Mouse (Mus musculus) olfactory bulb, adult 2 months (tissue): ENCODE data around the gene Hmg20b. TPM values are rescaled to one million over a fixed set of nuclear protein-coding genes. Genes with fewer than 3 reads are reported as not detected.

Experiments used
- H3K27ac ChIP-seq: fragments of 200-500 bp; 2 replicates; pipeline ENCODE4 v1.5.1; 2012; ENCODE audit warnings: low read depth, low read length; ENCODE audit not compliant: insufficient read depth
- H3K4me1 ChIP-seq: fragments of 200-500 bp; 2 replicates; pipeline ENCODE4 v1.6.1; 2012; ENCODE audit warnings: low read length; ENCODE audit not compliant: control insufficient read depth, insufficient read depth
- H3K4me3 ChIP-seq: fragments of 200-500 bp; 2 replicates; pipeline ENCODE4 v1.5.1; 2012; ENCODE audit warnings: mild to moderate bottlenecking, low read depth, low read length, moderate library complexity; ENCODE audit not compliant: insufficient read depth
- CTCF ChIP-seq: fragments of 200-500 bp; IDR thresholded peaks from 2 replicates; pipeline ENCODE4 v1.5.1; 2012; ENCODE audit warnings: low read depth, mild to moderate bottlenecking, low read length, moderate library complexity; ENCODE audit not compliant: insufficient read depth
- POLR2A ChIP-seq: fragments of 200-500 bp; IDR thresholded peaks from 2 replicates; pipeline ENCODE4 v1.6.1; 2012; ENCODE audit warnings: mild to moderate bottlenecking, low read depth, low read length, moderate library complexity; ENCODE audit not compliant: insufficient read depth
- WGBS: fragments of 180-500 bp; shearing (Covaris S2); methylation state at CpG from one replicate; pipeline ENCODE4 v1.1.7; 2018; 5-methylcytosine and 5-hydroxymethylcytosine counted together
- polyA plus RNA-seq: library from polyadenylated mRNA; stranded (reverse); fragments of >200 nt; gene quantifications from 2 replicates; pipeline ENCODE4 v1.2.4, GENCODE M21; 2012; ENCODE audit warnings: low replicate concordance; ENCODE audit not compliant: missing spikeins, insufficient read depth, insufficient read length

Gene Hmg20b
- polyA plus RNA-seq, 1 experiment = not detected

GRCm38 (mm10) chr10:81346453-81347067 lies 3.7 kb downstream of the Hmg20b start:
- Histone ChIP-seq H3K27ac (no peak overlapping the region), H3K4me1 (peaks cover 24% of the 10 kb centered on the region), H3K4me3 (0 out of 2 replicates have a peak overlapping the region, but pooled peaks have one; percentile 2)
- WGBS = 29% methylated on average over 55 of the region's 55 CpGs
- no peak for TF ChIP-seq CTCF
- no peak for TF ChIP-seq POLR2A

GRCm38 (mm10) chr10:81345162-81345534 lies 5.1 kb downstream of the Hmg20b start:
- peaks cover 24% of the 10 kb centered on the region for H3K4me1 ChIP-seq
- WGBS = 89% methylated on average over 4 of the region's 4 CpGs

GRCm38 (mm10) chr10:81344421-81345161 lies 5.7 kb downstream of the Hmg20b start:
- WGBS = 51% methylated on average over 8 of the region's 8 CpGs
- H3K4me1 ChIP-seq = peaks cover 23% of the 10 kb centered on the region
- TF ChIP-seq CTCF (no peak), POLR2A (no peak)
- no peak overlapping the region for H3K4me3 ChIP-seq
- no peak overlapping the region for H3K27ac ChIP-seq

More at GRCm38 (mm10) chr10:81345162-81345534, 5.1 kb downstream of the Hmg20b start:
- H3K4me3 ChIP-seq = no peak overlapping the region
- TF ChIP-seq CTCF = no peak
- TF ChIP-seq POLR2A = no peak
- no peak overlapping the region for H3K27ac ChIP-seq

GRCm38 (mm10) chr10:81342686-81343505 lies 7.4 kb downstream of the Hmg20b start, which contains the start of gene Gipc3:
Gene Gipc3, minus strand, starts transcription at chr10:81343266.
- TF ChIP-seq POLR2A (no peak), CTCF (no peak)
- H3K4me1 ChIP-seq = peaks cover 18% of the 10 kb centered on the region
- H3K27ac ChIP-seq = no peak within 1 kb of the TSS
- peak within 1 kb of the TSS; percentile 29 for H3K4me3 ChIP-seq
- 6% methylated on average over 67 of the region's 67 CpGs for WGBS

GRCm38 (mm10) chr10:81341333-81341949 lies 8.8 kb downstream of the Hmg20b start:
- H3K27ac ChIP-seq = no peak overlapping the region
- H3K4me3 ChIP-seq = no peak overlapping the region
- WGBS = 38% methylated on average over 16 of the region's 16 CpGs
- peaks cover 8% of the 10 kb centered on the region for H3K4me1 ChIP-seq
- TF ChIP-seq CTCF (peak; percentile 81), POLR2A (no peak)

GRCm38 (mm10) chr10:81340551-81341332 lies 9.5 kb downstream of the Hmg20b start:
- Histone ChIP-seq H3K4me3 (no peak overlapping the region), H3K27ac (no peak overlapping the region), H3K4me1 (peaks cover 9% of the 10 kb centered on the region)
- WGBS = 49% methylated on average over 17 of the region's 17 CpGs
- TF ChIP-seq POLR2A (no peak), CTCF (no peak)

- TF ChIP-seq CTCF = no peak
- TF ChIP-seq POLR2A = no peak
- no peak overlapping the region for H3K4me3 ChIP-seq
- 97% methylated on average over 4 of the region's 4 CpGs for WGBS
- H3K4me1 ChIP-seq = peaks cover 9% of the 10 kb centered on the region; the same call in 1 of the 2 replicates
- H3K27ac ChIP-seq = no peak overlapping the region
These were observed 13.7 kb downstream of the Hmg20b start for GRCm38 (mm10) chr10:81336558-81336957.

- Histone ChIP-seq H3K4me1 (peaks cover 9% of the 10 kb centered on the region; the same call in 1 of the 2 replicates), H3K27ac (no peak overlapping the region), H3K4me3 (no peak overlapping the region)
- TF ChIP-seq POLR2A (no peak), CTCF (no peak)
- 47% methylated on average over 19 of the region's 19 CpGs for WGBS
These were observed 14.6 kb downstream of the Hmg20b start for GRCm38 (mm10) chr10:81335393-81336340.
